Mouse (Mus musculus) CH12.LX (cell line): ENCODE data around the gene Hyal3. TPM values are rescaled to one million over a fixed set of nuclear protein-coding genes. Genes with fewer than 3 reads are reported as not detected.
A peak's percentile ranks its signal among the peaks of the same experiment; 100 is the strongest.

ENCODE experiments used
- DNase-seq: peaks from one replicate; pipeline ENCODE4 v3.0.0-alpha.2; 2013; ENCODE audit errors: extremely low read depth
- H3K27ac ChIP-seq: 2 replicates; pipeline ENCODE4 v1.5.1; 2012; ENCODE audit warnings: low read depth, mild to moderate bottlenecking, control low read depth, moderate library complexity; ENCODE audit not compliant: insufficient read depth
- H3K27me3 ChIP-seq: replicated peaks from 2 replicates; pipeline ENCODE3; 2012; ENCODE audit warnings: inconsistent platforms
- H3K36me3 ChIP-seq, 2 experiments: replicated peaks in 1 of 2; 2 replicates each; pipeline versions ENCODE3 to v1.6.1; 2012; ENCODE audit warnings: inconsistent platforms in 1 of 2, low read length in 1 of 2, mild to moderate bottlenecking in 1 of 2, mixed read lengths in 1 of 2, moderate library complexity in 1 of 2; ENCODE audit not compliant: control insufficient read depth in 1 of 2, insufficient read depth in 1 of 2
- H3K4me1 ChIP-seq, 2 experiments: 2 replicates each; pipeline ENCODE4 v1.6.1; 2012; ENCODE audit warnings: inconsistent platforms in 1 of 2, moderate library complexity in 1 of 2; ENCODE audit not compliant: insufficient read depth in 2 of 2, control insufficient read depth in 1 of 2
- H3K4me2 ChIP-seq: 2 replicates; pipeline ENCODE4 v1.6.1; 2012; ENCODE audit warnings: low read depth, mild to moderate bottlenecking, control low read depth; ENCODE audit not compliant: poor library complexity, insufficient read depth, severe bottlenecking
- H3K4me3 ChIP-seq, 3 experiments: fragments of 150-350 bp in 1 of 3; sonication (generic) in 1 of 3; replicated peaks in 1 of 3; 2 replicates each; pipeline versions ENCODE3 to v1.5.1; 2011 to 2012; ENCODE audit warnings: low read depth in 2 of 3, low read length in 2 of 3, mild to moderate bottlenecking in 2 of 3, moderate library complexity in 2 of 3, control low read depth in 1 of 3, improper control_type of control experiment in 1 of 3, inconsistent platforms in 1 of 3, mixed read lengths in 1 of 3; ENCODE audit not compliant: poor library complexity in 1 of 3
- H3K79me2 ChIP-seq: replicated peaks from 2 replicates; pipeline ENCODE4 v1.6.1; 2012; ENCODE audit warnings: mild to moderate bottlenecking, moderate library complexity; ENCODE audit not compliant: control insufficient read depth, poor library complexity, insufficient read depth, severe bottlenecking; ENCODE audit errors: extremely low read depth
- H3K9ac ChIP-seq: 2 replicates; pipeline ENCODE4 v1.6.1; 2012; ENCODE audit warnings: low read depth, mild to moderate bottlenecking, control low read depth, moderate library complexity; ENCODE audit not compliant: insufficient read depth
- H3K9me3 ChIP-seq: replicated peaks from 2 replicates; pipeline ENCODE3; 2012; ENCODE audit warnings: low read length, inconsistent platforms, mixed read lengths
- CHD2 ChIP-seq: IDR thresholded peaks from 2 replicates; pipeline ENCODE4 v1.6.1; 2011; ENCODE audit warnings: low read length, improper control_type of control experiment
- E2F4 ChIP-seq: IDR thresholded peaks from 2 replicates; pipeline ENCODE4 v1.6.1; 2011; ENCODE audit warnings: low read depth, low read length, improper control_type of control experiment; ENCODE audit not compliant: insufficient replicate concordance
- ELF1 ChIP-seq: IDR thresholded peaks from 2 replicates; pipeline ENCODE4 v1.6.1; 2014; ENCODE audit warnings: low read depth, mild to moderate bottlenecking, inconsistent platforms, low read length, improper control_type of control experiment
- EP300 ChIP-seq: IDR thresholded peaks from 2 replicates; pipeline ENCODE4 v1.6.1; 2011; ENCODE audit warnings: low read length, improper control_type of control experiment
- ETS1 ChIP-seq: conservative IDR thresholded peaks from 2 replicates; pipeline ENCODE4 v1.6.1; 2012; ENCODE audit warnings: low read depth, mild to moderate bottlenecking, inconsistent platforms, low read length, improper control_type of control experiment, moderate library complexity
- GABPA ChIP-seq: IDR thresholded peaks from 2 replicates; pipeline ENCODE4 v1.6.1; 2012; ENCODE audit warnings: low read depth, low read length, improper control_type of control experiment, inconsistent platforms; ENCODE audit not compliant: insufficient replicate concordance
- KAT2A ChIP-seq: IDR thresholded peaks from 2 replicates; pipeline ENCODE4 v1.6.1; 2012; ENCODE audit warnings: low read length, improper control_type of control experiment, inconsistent platforms; ENCODE audit not compliant: insufficient replicate concordance
- MAFK ChIP-seq: IDR thresholded peaks from 2 replicates; pipeline ENCODE4 v1.6.1; 2011; ENCODE audit warnings: low read length, improper control_type of control experiment; ENCODE audit not compliant: insufficient replicate concordance
- MAX ChIP-seq: IDR thresholded peaks from 2 replicates; pipeline ENCODE4 v1.6.1; 2011; ENCODE audit warnings: low read length, improper control_type of control experiment
- MXI1 ChIP-seq: IDR thresholded peaks from 2 replicates; pipeline ENCODE4 v1.6.1; 2011; ENCODE audit warnings: mild to moderate bottlenecking, low read depth, low read length, improper control_type of control experiment
- MYC ChIP-seq: IDR thresholded peaks from 2 replicates; pipeline ENCODE4 v1.6.1; 2011; ENCODE audit warnings: low read depth, mild to moderate bottlenecking, improper control_type of control experiment, low read length
- NRF1 ChIP-seq: IDR thresholded peaks from 2 replicates; pipeline ENCODE4 v1.6.1; 2014; ENCODE audit warnings: low read depth, mild to moderate bottlenecking, inconsistent platforms, low read length, improper control_type of control experiment, moderate library complexity
- PAX5 ChIP-seq: IDR thresholded peaks from 2 replicates; pipeline ENCODE4 v1.6.1; 2012; ENCODE audit warnings: low read length, inconsistent platforms, mixed read lengths
- RAD21 ChIP-seq: IDR thresholded peaks from 2 replicates; pipeline ENCODE4 v1.6.1; 2011; ENCODE audit warnings: low read depth, mild to moderate bottlenecking, low read length, improper control_type of control experiment, moderate library complexity
- SIN3A ChIP-seq: IDR thresholded peaks from 2 replicates; pipeline ENCODE4 v1.6.1; 2012; ENCODE audit warnings: low read length, improper control_type of control experiment, inconsistent platforms
- TBP ChIP-seq: conservative IDR thresholded peaks from 2 replicates; pipeline ENCODE4 v1.6.1; 2011; ENCODE audit warnings: low read depth, low read length, improper control_type of control experiment
- TCF12 ChIP-seq: IDR thresholded peaks from 2 replicates; pipeline ENCODE4 v1.6.1; 2014; ENCODE audit warnings: low read depth, mild to moderate bottlenecking, inconsistent platforms, low read length, improper control_type of control experiment
- UBTF ChIP-seq: IDR thresholded peaks from 2 replicates; pipeline ENCODE4 v1.6.1; 2012; ENCODE audit warnings: low read depth, mild to moderate bottlenecking, inconsistent platforms, low read length, improper control_type of control experiment, moderate library complexity
- USF1 ChIP-seq: IDR thresholded peaks from 2 replicates; pipeline ENCODE4 v1.6.1; 2014; ENCODE audit warnings: low read depth, mild to moderate bottlenecking, inconsistent platforms, low read length, improper control_type of control experiment
- USF2 ChIP-seq: conservative IDR thresholded peaks from 2 replicates; pipeline ENCODE4 v1.6.1; 2011; ENCODE audit warnings: low read depth, low read length, improper control_type of control experiment
- ZC3H11A ChIP-seq: IDR thresholded peaks from 2 replicates; pipeline ENCODE4 v1.6.1; 2012; ENCODE audit warnings: low read depth, mild to moderate bottlenecking, inconsistent platforms, low read length, improper control_type of control experiment
- ZMIZ1 ChIP-seq: IDR thresholded peaks from 2 replicates; pipeline ENCODE4 v1.6.1; 2012; ENCODE audit warnings: low read depth, mild to moderate bottlenecking, inconsistent platforms, low read length, improper control_type of control experiment
- ZNF384 ChIP-seq: IDR thresholded peaks from 2 replicates; pipeline ENCODE4 v1.6.1; 2012; ENCODE audit warnings: low read depth, low read length, improper control_type of control experiment, inconsistent platforms
- dilution Hi-C: fragments of 300-500 bp; cut with MboI; formaldehyde crosslinking; loops from 2 replicates; pipeline ENCODE4 v1.14.3; 2020; ENCODE audit warnings: low sequenced_read_pairs; ENCODE audit not compliant: extremely low pct_unique_long_range_greater_than_20kb, extremely low pct_ligation_motif_present
- in situ Hi-C: fragments of 300-500 bp; cut with MboI; formaldehyde crosslinking; loops from 3 replicates; pipeline ENCODE4 v1.14.3; 2019; ENCODE audit warnings: low sequenced_read_pairs, low pct_ligation_motif_present, low pct_unique_long_range_greater_than_20kb, mixed read lengths
- polyA plus RNA-seq: library from polyadenylated mRNA; unstranded; fragments of >175 nt; gene quantifications from 2 replicates; pipeline ENCODE4 v1.2.1, GENCODE M21; 2012; ENCODE audit warnings: low read depth; ENCODE audit not compliant: insufficient read length
- total RNA-seq, 2 experiments: library from RNA; depleted of rRNA; stranded (reverse); fragments of 300-350 nt in 1 of 2; fragments of >200 nt in 1 of 2; gene quantifications; 2 replicates each; pipeline ENCODE4 v1.2.3; 2012 to 2014

The Hyal3 gene
- total and polyA plus RNA-seq, 3 experiments, result 0.12 to 0.21 (median 0.13) TPM

DNA sequence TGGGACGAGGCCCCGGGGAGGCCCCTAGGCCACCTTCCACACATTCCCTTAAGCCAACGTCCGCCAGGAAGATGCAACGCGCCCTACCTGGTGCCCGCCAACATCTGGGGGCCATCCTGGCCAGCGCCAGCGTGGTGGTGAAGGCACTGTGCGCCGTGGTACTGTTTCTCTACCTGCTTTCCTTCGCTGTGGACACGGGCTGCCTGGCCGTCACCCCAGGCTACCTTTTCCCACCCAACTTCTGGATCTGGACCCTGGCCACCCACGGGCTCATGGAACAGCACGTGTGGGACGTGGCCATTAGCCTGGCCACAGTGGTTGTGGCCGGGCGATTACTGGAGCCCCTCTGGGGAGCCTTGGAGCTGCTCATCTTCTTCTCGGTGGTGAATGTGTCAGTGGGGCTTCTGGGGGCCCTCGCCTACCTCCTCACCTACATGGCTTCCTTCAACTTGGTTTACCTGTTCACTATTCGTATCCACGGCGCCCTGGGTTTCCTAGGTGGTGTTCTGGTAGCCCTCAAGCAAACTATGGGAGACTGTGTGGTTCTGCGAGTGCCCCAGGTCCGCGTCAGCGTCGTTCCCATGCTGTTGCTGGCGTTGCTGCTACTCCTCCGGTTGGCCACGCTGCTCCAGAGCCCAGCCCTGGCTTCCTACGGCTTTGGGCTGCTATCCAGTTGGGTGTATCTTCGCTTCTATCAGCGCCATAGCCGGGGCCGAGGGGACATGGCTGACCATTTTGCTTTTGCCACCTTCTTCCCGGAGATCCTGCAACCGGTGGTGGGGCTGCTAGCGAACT, 46.0 kb upstream of the Hyal3 start:
- Histone ChIP-seq H3K27ac (0 out of 2 replicates have a peak overlapping the region, but pooled peaks have one; percentile 1), H3K9ac (peak overlapping the region; percentile 77), H3K4me3 (peak overlapping the region; percentile 86 to 95 (median 93)), H3K9me3 (no peaks in the 10 kb centered on the region), H3K27me3 (peaks cover 13% of the 10 kb centered on the region), H3K36me3 (peaks cover 23 to 32% of the 10 kb centered on the region in 2 experiments), H3K4me2 (peak overlapping the region; percentile 93), H3K4me1 (peaks cover 10 to 32% of the 10 kb centered on the region in 2 experiments), H3K79me2 (peaks cover 36% of the 10 kb centered on the region)
- TF ChIP-seq MAX (peak; percentile 1; the same call in 1 of the 2 replicates), SIN3A (0 out of 2 replicates have a peak, but pooled peaks have one; percentile 30), KAT2A (no peak)
- no peak for DNase-seq
- dilution Hi-C loops, result no loop called here
- in situ Hi-C loops, result no loop called here

- peaks cover 11 to 44% of the 10 kb centered on the region in 2 experiments for H3K4me1 ChIP-seq
These were observed 42.4 kb upstream of the Hyal3 start for GRCm38 (mm10) chr9:107538231-107538630.

DNA sequence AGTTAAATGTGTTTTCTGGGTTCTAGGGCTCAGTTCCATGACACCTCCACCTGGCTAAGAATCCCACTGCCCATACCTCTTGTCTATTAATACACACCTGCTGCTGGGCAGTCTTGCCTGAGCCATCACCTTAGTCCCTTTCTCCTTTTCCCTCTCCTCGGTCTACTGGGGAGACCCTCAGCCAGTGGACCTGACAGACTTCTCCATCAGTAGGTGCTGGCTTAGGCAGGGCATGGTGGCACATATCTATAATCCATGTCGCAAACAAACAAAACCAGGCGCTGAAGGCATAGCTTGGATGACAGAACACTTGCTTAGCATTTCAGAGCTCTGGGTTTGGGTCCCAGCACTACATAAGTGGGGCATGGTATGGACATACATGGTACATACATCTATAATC, 41.9 kb upstream of the Hyal3 start:
- Histone ChIP-seq H3K27ac (no peak overlapping the region), H3K36me3 (peaks cover 33 to 50% of the 10 kb centered on the region in 2 experiments), H3K79me2 (peaks cover 36% of the 10 kb centered on the region), H3K4me1 (peaks cover 9 to 40% of the 10 kb centered on the region in 2 experiments), H3K9ac (no peak overlapping the region), H3K4me3 (no peak overlapping the region), H3K4me2 (no peak overlapping the region), H3K9me3 (no peaks in the 10 kb centered on the region), H3K27me3 (no peaks in the 10 kb centered on the region)
- in situ Hi-C loops, result no loop called here
- dilution Hi-C loops, result no loop called here
- TF ChIP-seq USF1 (no peak), ZNF384 (no peak), TBP (no peak), NRF1 (no peak), ZMIZ1 (no peak), UBTF (no peak), ELF1 (no peak), MAX (no peak), KAT2A (no peak), CHD2 (no peak), USF2 (no peak), MYC (no peak), PAX5 (no peak)
- no peak for DNase-seq

More at GRCm38 (mm10) chr9:107538231-107538630, 42.4 kb upstream of the Hyal3 start:
- Histone ChIP-seq H3K36me3 (peaks cover 30 to 45% of the 10 kb centered on the region in 2 experiments), H3K79me2 (peaks cover 36% of the 10 kb centered on the region), H3K27me3 (no peaks in the 10 kb centered on the region), H3K9me3 (no peaks in the 10 kb centered on the region), H3K27ac (no peak overlapping the region), H3K4me3 (no peak overlapping the region), H3K9ac (no peak overlapping the region), H3K4me2 (no peak overlapping the region)
- in situ Hi-C loops (no loop called here), dilution Hi-C loops (no loop called here)
- no peak for DNase-seq
- TF ChIP-seq GABPA (no peak), RAD21 (no peak), ZC3H11A (no peak), ETS1 (no peak), PAX5 (no peak), E2F4 (no peak), USF2 (no peak), MXI1 (no peak), EP300 (no peak), USF1 (no peak), MAFK (no peak), ELF1 (no peak), MAX (no peak), TCF12 (no peak)
